Mouse (Mus musculus): ENCODE measurements around the gene Rint1. TPM values are rescaled to one million over a fixed set of nuclear protein-coding genes. Genes with fewer than 3 reads are reported as not detected.
"Not testable (repeated sequence)": the region's sequence is repeated elsewhere in the genome, so short reads cannot be mapped to it uniquely, and the experiment has no call there.

Rint1 gene
- polyA plus RNA-seq, 2 experiments from 2014 or later, result 18.7 to 26.1 TPM

DNA sequence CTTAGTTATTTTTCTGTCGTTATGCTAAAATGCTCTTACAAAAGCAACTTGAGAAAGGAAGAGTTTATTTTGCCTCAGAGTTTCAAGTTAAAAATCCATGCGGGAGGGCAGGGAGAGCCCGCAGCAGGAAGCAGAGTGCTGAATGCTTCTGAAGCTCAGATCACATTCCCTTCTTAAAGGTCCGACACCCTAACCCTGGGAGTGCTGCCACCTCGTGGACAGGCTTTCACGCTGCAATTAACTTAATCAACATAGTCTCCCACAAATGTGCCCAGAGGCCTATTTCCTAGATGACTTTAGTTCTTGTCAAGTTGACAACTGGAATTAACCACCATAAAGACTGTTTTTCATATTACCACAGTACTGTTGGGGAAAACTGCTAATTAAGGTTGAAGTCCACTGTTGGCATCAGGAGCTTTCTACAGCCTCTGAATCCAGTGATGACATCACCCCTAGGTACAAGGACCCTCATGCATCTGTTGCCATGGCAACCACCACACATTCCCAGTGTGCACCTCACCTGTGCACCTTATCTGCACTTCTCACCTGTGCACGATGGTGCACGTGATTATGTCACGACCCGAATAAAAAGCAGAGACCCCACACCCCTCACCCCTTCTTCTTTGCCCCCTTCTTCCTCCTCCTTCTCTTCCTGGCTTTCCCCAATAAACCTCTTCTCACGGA is 39.0 kb downstream of the Rint1 start:
- peak; percentile 46 for ATAC-seq

DNA sequence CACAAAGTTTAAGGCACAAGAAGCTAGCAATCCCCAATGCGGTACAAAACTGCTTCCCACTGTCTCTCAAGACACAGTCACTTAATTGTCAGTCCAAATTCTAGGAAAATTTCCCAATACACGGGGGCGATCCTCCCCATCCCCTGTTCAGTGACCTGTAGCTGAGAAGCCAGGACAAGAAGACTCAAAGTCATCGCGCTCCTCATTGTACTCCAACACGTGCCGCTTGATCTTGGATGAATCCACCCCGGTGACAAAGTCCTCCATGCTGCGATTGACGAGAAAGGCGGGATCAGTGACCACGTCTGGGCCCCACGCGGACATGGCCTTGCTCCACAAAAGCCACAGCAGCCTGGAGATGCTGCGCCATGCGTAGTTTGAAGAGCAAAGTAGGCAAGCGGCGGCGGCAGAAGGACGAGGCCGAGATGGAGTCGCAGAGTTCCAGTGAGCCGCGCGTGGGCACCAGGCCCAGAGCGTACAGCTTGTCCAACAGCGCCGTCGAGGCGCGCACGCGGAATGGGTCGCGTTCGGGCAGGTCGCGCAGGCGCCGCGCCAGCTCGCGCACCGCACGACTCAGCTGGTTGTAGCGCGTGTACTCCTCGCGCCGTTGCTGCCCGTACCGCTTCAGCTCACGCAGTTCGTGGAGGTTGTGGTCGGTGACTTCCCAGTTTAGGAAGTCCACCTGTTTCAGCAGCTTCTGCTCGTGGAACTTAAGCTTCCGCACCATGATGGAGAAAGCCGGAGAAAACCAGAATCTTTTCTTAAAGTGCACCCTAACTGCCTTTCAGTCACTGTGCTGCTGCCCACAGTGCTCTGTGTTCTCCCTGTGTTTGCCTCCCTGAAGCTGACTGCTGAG is 43.6 kb downstream of the Rint1 start:
- ATAC-seq, result no peak

DNA sequence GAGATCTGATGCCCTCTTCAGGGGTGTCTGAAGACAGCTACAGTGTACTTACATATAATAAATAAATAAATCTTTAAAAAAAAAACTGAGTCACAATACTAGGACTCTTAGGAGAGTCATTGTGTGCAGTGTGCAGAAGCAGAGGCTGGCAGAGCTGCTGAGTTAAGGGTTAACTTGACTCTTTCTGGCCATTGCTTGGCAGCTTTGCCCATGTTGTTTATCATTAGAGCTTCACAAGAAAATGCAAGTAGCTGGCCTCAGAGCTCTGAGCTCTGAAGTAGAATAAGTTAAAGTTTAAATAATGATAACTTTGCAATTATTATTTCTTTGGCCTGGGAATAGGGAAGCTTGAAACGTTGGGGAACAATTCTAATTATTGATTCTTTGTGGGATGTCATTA is 48.2 kb downstream of the Rint1 start:
- not testable (repeated sequence) for ATAC-seq

DNA sequence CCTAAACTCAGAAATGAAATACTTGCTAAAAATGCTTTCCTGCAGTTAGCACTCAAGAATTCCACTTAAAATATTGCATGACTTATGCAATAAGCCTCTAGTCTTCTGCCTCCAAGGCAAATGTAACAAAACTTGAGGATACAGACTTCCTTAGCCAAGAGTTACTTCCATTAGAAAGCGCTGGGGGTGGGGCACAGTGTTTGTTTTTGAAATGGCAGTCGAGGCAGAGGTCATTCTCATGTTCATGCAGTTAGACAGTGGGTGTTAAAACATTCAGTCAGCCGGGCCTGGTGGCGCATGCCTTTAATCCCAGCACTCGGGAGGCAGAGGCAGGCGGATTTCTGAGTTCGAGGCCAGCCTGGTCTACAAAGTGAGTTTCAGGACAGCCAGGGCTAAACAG is 50.6 kb downstream of the Rint1 start:
- no peak for ATAC-seq

DNA sequence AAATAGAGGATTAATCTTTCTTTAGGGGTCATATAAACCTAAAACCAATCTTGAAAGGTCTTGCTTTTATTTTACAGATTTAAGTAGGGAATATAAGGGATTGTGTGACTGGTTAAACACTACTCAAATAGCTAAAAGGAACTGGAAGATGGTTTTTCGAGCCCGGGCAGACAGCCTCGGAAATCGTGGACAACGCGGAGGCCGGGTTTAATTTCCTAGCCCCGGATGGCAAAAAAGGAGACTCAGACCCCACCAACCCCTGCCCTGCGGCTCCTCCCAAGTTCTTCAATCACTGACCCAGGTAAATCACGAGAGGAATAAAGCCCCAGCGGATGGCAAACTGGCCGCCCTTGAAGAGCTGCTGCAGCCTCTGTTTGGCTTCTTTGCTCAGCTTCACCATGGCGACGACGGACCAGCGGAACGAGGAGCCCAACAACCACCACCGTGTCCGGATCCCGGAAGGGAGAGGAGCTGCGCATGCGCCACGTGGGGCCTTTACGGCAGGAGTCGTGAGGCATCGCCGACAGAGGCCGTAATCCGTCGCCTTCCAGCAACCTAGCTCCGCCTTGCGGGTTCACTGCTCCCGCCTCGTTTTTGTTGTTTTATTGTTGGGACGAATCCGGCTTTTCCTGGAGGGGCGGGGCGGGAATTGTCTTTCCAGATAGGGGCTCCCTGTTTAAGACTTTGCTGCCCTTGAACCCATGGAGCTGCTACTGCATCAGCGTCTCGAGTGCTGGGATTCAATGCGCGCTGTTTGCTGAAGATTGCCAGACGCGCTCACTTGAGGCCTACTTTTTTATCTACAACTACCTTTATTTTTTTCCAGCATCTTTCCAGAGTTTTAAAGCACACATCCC is 56.4 kb downstream of the Rint1 start, which contains the start of gene Tomm7:
Gene Tomm7, minus strand, starts transcription at position 488 of the 857 bp plus-strand sequence.
- peak; percentile 88 for ATAC-seq

DNA sequence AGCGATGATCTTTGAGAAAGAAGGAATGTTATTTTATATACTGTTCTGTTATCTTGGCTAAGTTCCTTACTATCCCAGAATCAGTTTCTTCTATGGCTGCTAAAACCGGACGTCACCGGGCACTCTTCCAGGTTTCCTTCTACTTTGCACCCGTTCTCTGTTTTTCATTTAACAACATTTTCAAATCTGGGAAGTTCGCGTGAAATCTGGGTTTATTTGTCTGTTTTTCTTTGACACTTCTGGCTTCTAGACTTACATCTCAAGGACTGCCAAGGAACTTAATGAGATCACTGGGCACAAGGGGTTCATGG is 57.0 kb downstream of the Rint1 start:
- no peak for ATAC-seq

DNA sequence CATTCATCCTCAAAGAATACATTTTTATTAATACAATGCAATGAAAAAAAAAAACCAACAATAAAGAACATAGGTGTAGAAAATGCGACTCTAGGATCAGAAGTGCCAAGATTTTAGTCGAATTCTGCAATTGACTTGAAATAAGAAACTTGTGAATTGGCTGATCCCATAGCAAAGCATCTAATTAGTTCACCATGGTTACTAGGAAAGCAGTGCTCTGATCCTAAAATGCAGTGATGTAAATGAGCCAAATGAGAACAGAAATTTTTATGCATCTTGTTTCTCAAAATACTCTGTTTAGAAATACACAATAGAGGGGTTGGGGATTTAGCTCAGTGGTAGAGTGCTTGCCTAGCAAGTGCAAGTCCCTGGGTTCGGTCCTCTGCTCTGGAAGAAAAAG is 57.6 kb downstream of the Rint1 start:
- ATAC-seq, result no peak

DNA sequence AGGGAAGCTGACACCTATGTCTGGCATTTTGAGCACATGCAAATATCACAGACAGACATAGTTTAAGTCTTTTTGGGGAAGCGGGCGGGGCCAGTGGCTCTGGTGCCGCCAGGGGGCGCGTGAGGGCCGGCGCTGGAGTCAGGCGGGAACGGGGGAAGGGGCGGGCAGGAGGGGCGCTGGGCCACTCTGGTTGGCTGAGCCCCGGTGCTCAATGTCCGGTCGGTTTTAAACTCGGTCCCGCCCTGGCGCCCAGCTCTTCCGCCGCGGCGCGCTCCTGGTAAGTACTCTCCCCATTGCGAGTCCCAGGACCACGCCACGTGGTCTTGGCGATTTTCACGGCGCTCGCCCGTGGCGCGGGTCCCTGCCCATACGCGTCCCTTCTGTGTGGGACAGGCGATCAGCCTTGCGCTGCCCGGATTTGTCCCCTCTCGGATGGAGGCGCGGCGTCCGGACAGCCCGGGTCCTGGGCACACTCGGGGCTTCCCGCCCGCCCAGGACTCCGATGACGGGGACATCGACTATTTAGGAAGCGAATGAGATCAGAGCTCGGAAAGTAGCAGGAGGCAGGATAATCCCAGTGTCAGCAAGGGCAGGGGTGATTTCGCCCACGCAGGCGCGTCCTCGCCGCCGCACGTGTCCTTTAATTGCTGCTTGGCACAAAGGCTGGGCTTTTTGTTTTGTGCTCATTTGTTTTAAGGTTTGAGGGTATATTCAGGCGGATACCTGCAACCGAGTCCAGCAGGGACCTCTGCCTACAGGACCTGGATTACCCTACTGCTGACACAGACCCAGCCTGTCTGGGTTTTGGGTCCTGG is 63.0 kb downstream of the Rint1 start:
- peak; percentile 87 for ATAC-seq

DNA sequence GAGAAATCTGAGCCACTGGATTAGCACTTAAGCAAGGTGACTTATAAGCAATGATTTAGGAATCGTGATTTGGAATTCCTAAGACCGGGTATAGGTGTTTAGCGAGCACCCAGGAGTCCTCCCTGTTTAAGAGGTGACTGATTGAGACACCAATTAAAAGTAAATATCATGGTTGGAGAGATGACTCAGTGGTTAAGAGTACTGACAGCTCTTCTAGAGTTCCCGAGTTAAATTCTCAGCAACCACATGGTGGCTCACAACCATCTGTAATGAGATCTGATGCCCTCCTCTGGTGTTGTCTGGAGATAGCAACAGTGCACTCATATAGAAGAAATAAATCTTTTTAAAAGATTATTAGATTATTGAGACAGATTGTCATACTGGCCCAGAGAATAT is 63.6 kb downstream of the Rint1 start:
- ATAC-seq, result not testable (repeated sequence)

DNA sequence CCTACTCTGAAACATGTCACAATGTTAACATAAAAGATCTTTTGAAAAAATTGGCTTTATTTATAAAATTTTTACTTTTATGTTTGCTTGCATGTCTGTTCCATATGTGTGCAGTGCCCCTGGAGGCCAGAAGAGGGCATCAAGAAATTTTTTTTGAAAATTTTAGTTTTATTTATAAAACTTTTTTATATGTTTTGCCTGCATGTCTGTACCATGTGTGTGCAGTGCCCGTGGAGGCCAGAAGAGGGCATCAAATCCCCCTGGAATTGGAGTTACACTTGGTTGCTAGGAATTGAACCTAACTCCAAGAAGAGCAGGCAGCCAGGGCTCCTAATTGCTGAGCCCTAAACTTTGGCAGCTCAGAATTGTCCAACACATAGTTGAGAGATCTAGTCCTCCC is 65.4 kb downstream of the Rint1 start:
- not testable (repeated sequence) for ATAC-seq

DNA sequence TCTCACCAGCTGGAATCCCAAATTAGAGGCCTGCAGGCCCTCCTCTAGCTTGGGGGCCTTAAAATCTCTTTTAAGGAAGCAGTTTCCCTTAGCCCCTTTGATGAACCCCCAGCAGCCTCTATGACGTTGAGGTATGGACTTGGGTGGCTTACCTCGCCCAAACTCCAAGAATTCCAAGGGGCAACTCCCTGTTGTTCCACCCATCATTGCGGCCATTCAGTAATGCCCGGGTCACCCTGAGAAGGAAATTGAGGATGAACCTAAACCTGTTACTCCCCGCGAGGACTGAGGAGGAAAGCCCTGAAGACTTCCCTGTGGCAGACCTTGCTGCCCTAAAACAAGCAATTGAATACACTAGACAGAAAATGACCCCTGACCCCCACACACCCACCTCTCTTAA is 68.0 kb downstream of the Rint1 start:
- ATAC-seq, result no peak

DNA sequence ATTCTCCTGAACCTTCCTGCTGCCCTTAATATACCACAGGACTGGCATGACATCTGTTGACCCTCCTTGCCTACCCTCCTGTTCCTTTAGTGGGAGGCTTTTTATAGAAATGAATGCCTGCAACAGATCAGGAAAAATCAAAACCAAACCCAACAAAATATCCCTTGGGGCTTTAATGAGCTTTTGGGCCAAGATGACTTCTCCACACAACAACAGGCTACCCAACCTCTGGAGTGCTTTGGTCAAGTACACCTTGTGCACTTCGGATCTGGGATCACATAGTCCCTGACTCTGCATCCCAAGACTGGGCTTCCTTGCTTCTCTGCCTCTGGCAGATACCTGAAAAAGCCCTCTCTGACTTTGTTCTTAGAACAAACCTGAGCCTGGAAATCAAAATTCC is 68.7 kb downstream of the Rint1 start:
- no peak for ATAC-seq

DNA sequence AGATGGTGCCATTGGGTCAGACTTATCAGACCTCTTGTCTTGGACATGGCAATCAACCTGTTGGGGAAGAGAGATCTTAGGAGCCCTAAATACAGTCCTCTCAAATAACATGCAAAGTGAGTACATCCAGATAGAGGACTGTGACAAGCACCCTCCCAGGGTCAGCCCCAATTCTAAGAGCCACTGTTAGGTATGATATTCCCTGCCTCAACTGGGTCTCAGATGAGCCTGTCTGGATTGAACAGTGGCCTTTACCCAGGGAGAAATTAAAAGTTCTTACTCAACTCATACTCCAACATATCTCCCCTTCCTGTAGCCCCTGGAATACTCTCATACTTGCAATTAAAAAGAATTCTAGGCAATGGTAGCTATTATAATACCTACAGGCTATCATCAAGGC is 69.7 kb downstream of the Rint1 start:
- no peak for ATAC-seq

DNA sequence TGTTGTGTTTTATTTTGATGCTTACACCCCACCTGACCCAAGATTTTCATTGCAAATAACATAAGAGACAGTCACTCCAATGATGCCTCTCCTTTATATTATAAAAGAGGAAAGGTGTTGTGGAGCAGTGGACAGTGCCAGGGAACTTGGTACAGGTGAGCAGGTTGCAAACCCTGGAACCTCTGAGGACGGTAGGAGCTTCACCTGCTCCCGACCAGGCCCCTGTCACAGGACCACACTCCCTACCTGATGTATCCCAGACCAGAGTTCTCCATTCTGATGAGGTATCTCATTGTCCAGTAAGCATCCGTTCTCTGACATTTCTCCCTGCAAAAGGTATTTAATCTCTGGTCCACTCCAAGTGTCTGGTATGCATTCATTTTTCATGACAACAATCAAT is 70.5 kb downstream of the Rint1 start:
- no peak for ATAC-seq

DNA sequence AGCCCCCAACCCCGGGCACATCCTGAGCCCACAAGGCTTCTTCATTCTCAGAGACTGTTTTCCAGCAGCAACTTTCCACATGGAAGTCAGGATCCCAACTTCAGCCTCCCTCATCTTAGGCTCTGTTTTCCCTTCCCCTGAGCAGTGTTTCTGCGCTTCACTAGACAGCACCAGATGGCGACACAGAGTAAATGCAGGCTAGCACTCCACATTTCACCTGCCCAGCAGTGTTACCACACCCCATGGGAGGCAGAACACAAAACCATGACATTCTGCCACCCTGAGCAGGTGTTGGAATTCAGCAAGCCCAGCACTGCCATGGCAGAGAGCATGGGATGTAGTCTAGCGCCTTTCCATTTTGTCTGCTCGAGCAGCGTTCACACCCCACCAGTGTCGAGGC is 71.1 kb downstream of the Rint1 start:
- no peak for ATAC-seq

DNA sequence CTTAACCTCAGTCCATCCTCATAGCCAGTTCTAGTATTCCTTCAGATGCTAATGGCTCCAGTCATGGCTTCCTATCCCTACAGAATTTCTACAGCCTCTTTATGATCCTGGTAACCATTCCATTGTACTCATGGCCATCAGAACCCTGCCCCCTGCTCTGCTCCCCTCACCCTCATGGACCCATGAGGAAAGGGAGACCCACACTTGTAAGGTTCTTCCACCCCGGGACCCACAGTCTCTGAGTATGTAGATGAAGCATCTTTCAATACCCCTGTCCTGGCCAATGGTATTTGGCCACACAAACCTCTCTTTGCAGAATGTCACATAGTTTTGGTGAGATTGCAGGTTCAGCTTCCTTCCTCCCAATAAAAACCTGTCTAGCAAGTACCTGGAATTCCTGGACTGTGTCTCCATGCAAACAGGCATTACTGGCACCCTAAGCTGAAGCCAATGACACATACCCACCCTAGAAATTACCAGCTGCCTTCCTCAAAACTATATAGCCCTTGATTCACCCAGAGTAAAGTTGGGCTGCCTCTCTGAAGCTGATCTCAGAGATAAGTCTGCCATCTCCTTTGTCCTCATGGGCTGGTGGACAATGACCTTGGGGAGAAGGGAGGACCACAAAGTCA is 71.7 kb downstream of the Rint1 start:
- no peak for ATAC-seq

DNA sequence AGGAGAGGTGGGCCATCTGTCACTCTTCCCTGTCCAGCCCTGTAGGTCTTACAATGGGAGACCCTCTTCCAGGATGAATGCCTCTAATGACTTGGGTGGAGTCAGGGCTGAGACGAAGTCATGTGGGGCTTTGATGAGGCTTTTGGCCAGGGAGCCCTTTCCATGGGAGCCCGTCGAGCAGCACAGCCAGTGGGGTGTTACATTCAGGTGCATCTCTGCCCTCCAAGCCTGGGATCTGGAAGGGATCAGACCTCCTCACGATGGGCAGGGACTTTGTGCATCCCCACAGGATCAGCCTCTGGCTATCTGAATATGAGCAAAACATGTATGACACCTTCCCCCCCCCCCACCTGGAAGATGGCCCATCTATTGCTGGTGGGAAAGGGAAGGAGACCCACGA is 72.4 kb downstream of the Rint1 start:
- no peak for ATAC-seq

DNA sequence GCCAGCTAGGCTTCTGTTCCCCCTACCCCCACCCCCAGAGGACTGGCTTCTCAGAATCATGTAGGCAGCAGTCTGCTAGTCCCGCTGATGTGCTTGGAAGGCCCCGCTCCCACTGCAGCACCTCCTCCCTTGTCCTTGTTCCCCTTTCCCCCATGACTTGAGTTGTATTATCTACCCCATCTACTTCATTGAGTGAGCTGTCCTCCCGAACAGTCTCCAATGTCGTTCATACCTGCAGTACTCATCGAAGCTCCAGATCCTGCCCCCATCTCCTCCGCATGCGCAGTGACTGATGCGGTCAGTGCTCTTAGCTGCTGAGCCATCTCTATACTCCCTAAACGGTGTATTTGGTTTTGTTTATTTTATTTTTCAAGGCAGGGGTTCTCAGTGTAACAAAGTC is 74.2 kb downstream of the Rint1 start:
- no peak for ATAC-seq

DNA sequence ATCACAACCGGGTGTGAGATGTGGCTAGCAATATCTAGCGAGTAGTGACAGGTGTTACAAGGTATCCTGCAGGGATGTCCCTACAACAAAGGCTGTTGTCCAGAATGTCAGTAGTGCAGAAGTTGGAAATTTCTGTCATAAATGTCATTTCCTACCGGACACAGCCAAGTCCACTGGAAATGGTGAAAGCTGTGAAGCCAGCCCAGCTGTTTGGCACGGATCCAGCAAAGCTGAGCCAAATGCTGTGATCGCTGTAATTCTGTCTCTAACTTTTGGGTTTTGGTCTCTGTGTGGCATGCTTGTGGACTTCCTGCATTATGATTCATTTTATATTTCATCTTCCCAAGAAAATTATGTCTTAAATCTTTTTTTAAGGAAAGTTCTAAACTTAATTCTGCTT is 74.8 kb downstream of the Rint1 start:
- ATAC-seq, result no peak

DNA sequence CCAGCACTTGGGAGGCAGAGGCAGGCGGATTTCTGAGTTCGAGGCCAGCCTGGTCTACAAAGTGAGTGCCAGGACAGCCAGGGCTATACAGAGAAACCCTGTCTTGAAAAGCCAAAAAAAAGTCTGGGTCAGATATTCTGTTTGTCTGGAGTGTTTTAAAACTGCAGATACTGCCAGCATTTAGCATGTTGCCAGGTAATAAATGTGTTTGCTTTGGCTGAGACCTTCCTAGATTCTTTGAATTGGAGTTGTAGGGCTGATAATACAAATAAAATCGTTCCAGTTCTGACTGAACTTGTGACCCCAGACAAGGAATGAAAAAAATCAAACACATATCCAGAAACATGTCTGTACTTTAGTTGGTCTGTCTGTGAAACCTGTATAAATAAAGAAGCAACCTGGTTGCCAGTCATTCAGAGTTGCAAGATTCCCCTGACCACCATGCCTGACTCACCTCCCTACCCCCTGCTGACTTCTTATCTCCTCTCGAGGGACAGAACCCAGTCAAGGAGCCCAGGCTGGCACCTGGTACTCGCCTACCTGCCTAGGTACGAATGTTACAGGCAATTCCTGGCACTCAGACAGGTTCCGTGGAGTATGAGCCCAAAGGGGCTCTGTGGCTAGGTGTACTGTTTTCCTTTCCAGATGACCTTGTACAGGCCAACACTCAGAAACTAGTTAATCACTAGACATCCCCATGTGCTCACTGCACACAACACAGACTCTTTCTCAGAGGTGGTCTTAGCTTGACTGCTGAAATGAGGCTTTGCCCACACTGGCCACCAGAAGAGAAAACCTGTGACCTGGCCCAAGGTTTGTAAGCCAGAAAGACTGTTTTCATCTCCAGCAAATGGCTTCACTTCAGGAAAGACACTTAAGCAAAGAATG is 75.9 kb downstream of the Rint1 start:
- ATAC-seq, result no peak
